Mouse (Mus musculus): Measurements from ENCODE around the gene Plekhg1.

Plekhg1 gene

DNA sequence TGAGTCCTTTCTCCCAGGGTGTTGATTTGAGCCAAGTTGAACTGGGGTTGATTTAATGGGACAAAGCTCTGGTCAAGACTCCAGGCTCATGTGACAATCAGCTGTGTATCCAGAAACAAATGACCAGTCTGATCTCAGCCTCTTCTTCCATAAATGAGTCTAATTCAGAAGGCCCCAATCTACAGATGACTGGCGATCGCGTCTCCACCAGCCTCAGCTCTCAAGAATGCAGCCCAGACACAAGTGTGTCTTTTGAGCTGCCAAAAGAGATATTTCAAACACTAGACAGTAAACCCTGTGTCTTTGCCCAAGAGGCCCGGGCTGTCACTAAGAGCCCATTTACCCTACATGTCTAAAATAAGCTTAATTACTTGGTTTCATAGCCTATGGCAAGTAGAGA is 148.3 kb downstream of the Plekhg1 start:
- DNase-seq (ENCODE audit: low read depth, low spot score), result no peak

GRCm38 (mm10) chr10:3891381-3892263 is 151.5 kb downstream of the Plekhg1 start:
- peak; percentile 55 for DNase-seq (ENCODE audit: low read depth, low spot score)

DNA sequence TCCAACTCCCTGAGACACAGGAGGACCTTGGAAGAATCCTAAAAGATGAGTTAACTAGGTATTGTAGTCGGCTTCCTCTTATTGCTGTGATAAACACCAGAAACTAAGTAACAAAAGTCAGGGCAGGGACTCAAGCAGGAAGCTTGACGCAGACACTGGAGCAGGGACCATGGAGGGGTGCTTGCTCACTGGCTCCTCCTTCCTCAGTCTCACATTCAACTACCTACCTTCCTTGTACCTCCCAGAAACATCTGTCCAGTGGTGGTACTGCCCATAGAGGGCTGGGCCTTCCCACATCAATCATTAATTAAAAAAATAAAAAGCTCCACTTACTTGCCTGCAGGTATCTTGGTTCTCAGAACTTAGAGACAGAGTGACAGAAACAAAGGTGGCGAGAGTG is 152.2 kb downstream of the Plekhg1 start:
- DNase-seq (ENCODE audit: low read depth, low spot score), result no peak

DNA sequence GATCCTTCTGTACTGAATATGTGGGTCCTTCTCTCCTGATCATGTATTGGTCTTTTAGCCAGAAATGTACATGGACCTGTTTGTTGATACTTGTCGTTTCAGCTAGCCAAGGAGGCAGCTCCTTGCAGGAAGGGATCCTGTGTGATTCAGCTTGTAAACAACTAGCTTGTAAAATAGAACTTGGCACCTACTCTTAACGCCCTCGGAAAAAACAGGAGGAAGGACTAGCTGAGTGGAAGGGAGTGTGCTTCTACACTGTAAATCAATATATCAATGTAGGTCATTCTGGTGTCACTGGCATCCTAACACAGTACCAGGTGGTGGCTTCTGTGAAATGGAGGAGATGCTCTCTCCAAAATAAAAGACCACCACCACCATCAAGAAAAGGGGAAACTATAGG is 157.9 kb downstream of the Plekhg1 start:
- no peak for DNase-seq (ENCODE audit: low read depth, low spot score)

DNA sequence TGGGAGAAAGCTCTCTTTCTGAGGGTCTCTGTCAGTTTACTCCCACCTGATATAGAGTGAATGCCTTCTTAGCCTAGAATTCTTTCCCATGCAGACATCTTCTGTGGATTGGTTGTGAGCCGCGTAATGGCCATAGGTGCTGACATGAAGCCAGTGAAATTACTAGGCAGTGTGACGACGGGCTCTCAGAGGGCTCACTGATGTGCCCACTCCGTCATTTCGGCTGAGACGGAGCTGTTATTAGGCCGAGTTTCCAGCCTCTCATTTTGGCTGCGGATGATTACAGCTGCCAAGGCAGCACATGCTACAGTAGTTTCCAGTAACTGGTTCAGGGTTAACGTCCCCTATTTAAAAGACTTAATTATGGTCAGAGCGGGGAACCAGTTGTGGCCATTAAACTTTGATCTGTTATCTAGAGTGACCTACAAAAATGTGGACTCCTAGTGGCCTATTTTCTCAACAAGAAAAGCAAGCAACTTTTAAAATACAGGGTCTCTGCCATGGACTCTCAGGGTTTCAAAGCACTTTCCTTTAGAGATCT is 160.3 kb downstream of the Plekhg1 start:
- DNase-seq (ENCODE audit: low read depth, low spot score), result no peak

GRCm38 (mm10) chr10:3905747-3906146 is 165.6 kb downstream of the Plekhg1 start:
- no peak for DNase-seq (ENCODE audit: low read depth, low spot score)

GRCm38 (mm10) chr10:3914104-3914503 is 173.9 kb downstream of the Plekhg1 start:
- no peak for DNase-seq (ENCODE audit: low read depth, low spot score)

DNA sequence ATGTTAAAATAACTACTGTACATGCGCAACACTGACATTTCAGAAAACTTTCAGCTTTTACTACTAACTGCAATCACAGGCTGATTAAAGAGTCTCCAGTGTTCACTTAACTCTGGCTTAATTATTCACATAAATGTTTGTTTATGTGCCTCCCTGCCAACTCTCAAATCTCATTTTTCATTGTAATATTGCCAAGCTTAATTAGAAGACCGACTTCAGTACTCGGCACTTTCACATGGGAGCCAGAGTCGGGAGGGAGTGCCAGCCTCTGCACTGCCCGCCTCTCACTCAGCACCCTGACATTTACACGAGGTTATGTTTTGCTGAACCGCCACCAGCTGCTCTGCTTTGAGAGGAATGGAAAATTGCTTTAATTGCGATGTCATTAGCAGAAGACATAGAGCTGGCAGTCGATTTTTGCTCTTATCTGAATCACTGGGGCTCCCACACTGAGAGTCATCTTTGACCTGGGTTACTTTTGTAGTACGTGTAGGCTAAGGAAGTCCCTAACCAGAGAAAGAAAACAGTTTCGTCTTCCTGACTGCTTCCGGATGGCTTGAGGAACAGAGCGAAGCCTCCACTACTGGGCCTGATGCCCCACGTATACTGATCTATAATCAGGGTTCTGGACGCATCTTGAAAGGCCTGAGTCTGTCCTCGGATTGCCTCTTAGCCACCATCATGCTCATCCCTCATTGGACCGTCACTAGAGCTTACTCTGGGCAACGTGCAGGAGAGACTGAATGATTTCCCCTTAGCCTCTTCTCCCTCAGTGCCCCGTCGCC is 180.4 kb downstream of the Plekhg1 start:
- DNase-seq (ENCODE audit: low read depth, low spot score), result no peak

- DNase-seq (ENCODE audit: low read depth, low spot score), result no peak
Measured at GRCm38 (mm10) chr10:3928008-3928545, 187.9 kb downstream of the Plekhg1 start.

DNA sequence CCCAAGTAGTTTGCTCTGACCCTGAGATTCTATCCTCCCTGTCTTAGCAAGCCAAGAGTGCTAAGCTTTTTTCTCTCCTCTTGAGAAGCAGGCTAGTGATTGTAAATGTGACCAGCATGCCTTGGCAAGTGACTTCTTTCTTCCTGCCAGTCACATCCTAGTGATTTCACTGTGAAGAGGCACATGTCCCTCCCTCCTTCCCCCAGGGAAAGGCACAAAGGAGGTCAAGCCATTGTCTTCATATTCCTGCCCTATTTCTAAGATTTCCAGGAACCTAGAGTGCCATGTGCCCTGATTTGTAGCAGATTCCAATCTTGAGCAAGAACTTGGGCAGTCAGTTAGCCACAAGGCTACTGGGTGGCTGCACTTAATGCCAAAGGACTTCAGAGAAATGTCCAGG is 191.7 kb downstream of the Plekhg1 start:
- DNase-seq (ENCODE audit: low read depth, low spot score), result no peak

- DNase-seq (ENCODE audit: low read depth, low spot score), result no peak
Measured at GRCm38 (mm10) chr10:3933311-3933940, 193.3 kb downstream of the Plekhg1 start.

DNA sequence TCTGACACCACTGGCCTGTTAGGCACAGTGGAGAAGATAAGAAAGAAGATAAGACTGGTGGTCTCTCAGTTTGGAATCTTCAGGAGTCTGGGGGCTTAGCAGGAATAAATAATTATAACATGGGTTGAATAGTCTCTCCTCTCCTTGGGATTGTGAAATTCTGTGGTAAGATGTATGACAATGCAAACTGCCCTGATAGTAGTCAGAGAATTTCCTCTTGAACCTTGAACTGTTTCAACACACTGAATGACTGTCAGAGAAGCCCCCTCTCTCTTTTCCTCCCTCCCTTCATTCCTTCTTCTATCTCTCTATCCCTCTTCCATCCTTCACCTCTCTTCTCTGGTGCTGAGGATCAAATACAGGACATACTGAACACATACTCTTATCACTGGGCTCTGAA is 196.7 kb downstream of the Plekhg1 start:
- no peak for DNase-seq (ENCODE audit: low read depth, low spot score)

GRCm38 (mm10) chr10:3939895-3940595 is 199.9 kb downstream of the Plekhg1 start:
- DNase-seq (ENCODE audit: low read depth, low spot score), result no peak

DNA sequence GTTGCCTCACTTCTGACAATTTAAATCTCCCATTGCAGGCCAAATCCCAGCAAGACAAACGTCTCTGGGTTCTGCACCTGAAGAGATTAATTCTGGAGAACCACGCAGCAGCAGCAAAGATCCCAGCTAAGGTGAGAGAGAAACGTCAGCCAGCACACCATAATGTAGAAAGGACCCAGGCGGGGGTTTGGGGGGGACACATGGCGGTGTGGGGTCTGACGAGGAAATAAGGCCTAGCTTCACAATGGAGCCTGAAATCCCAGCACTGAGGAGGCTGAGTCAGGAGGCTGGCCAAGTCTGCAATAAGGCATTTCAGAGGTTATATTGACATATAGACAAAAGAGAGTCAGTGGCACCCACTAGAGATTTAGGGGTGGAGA is 200.4 kb downstream of the Plekhg1 start:
- DNase-seq (ENCODE audit: low read depth, low spot score), result no peak

DNA sequence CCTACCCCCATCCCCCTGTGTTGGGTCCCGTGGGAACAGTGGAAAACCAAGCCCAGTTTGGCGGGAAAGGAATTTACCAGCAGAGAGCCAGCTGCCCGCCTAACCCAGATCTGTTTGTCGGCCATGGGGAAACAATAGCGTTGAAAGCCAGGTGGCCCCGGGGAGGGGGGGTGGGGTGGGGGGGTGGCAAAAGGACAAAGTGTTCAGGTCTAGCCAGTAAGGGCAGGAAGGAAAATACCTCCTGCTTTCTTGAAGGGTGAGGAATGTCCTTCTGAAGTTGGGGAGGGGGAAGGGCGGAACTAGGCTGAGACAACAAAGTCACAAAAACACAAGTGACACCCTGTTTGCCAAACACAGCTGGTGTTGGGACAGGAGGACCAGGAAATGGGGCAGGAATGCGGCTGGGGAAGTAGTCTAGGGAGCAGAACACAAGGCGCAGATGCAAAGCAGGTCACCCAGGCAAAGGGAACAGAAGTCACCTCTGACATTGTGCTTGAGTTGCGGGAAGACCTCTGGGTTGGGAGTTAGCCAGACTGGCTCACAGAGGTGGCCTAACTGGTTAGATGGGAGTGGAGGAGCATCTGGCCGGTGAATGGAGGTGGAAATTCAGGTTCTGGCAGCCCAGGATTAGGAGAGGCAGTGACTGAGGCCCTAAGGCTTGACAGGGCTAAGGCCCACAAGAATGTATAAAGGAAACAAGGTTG is 201.0 kb downstream of the Plekhg1 start:
- DNase-seq (ENCODE audit: low read depth, low spot score), result peak; percentile 33

DNA sequence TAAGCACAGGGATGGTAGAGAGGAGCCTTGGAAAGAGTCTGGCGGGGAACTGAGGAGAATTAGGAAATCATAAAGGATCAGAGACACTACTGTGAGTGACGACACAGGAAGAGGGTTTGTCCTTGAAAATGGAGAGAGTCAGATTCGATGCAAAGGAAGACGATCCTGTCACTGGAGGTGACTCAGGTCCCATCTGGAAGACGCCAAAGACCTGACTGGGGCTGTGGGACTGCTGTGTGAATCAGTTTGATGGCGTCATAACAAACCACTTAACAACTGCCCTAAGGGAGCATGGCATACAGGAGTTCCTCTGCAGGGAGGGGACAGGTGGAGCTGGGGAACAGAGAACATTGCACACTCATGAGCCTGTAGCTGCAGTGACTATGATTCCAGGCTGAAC is 202.1 kb downstream of the Plekhg1 start:
- DNase-seq (ENCODE audit: low read depth, low spot score), result no peak

GRCm38 (mm10) chr10:3943492-3944395 is 203.6 kb downstream of the Plekhg1 start:
- DNase-seq (ENCODE audit: low read depth, low spot score), result peak; percentile 42

- DNase-seq (ENCODE audit: low read depth, low spot score), result no peak
Measured at GRCm38 (mm10) chr10:3946871-3947270, 206.7 kb downstream of the Plekhg1 start.

GRCm38 (mm10) chr10:3947346-3947745 is 207.2 kb downstream of the Plekhg1 start:
- no peak for DNase-seq (ENCODE audit: low read depth, low spot score)
